Mouse (Mus musculus) bone marrow, adult 2 months (tissue): ENCODE measurements around the gene Fam126a. TPM values are rescaled to one million over a fixed set of nuclear protein-coding genes. Genes with fewer than 3 reads are reported as not detected.

ENCODE experiments used
- H3K27ac ChIP-seq: fragments of 200-500 bp; 2 replicates; pipeline ENCODE4 v1.5.1; 2012; ENCODE audit warnings: low read depth, mild to moderate bottlenecking, control low read depth, inconsistent platforms, low read length; ENCODE audit not compliant: control insufficient read depth, poor library complexity, insufficient read depth
- H3K4me1 ChIP-seq: fragments of 200-500 bp; 2 replicates; pipeline ENCODE4 v1.6.1; 2011; ENCODE audit warnings: low read length; ENCODE audit not compliant: control insufficient read depth, insufficient read depth
- H3K4me3 ChIP-seq: fragments of 200-500 bp; replicated peaks from 2 replicates; pipeline ENCODE3; 2011; ENCODE audit warnings: mild to moderate bottlenecking, low read depth, low read length, control low read depth; ENCODE audit not compliant: control insufficient read depth
- CTCF ChIP-seq: fragments of 200-500 bp; IDR thresholded peaks from 2 replicates; pipeline ENCODE4 v1.5.1; 2011; ENCODE audit warnings: low read length, control low read depth; ENCODE audit not compliant: control insufficient read depth, insufficient read depth
- POLR2A ChIP-seq: fragments of 200-500 bp; IDR thresholded peaks from 2 replicates; pipeline ENCODE4 v1.6.1; 2011; ENCODE audit warnings: low read depth, mild to moderate bottlenecking, control low read depth, low read length, borderline replicate concordance; ENCODE audit not compliant: control insufficient read depth
- WGBS: fragments of 180-500 bp; shearing (Covaris S2); methylation state at CpG from one replicate; pipeline ENCODE4 v1.1.7; 2018; 5-methylcytosine and 5-hydroxymethylcytosine counted together
- polyA plus RNA-seq: library from polyadenylated mRNA; stranded (reverse); fragments of >200 nt; gene quantifications from 2 replicates; pipeline ENCODE4 v1.2.4, GENCODE M21; 2011; ENCODE audit warnings: low replicate concordance; ENCODE audit not compliant: missing spikeins, insufficient read depth, insufficient read length

Gene Fam126a
- polyA plus RNA-seq, 1 experiment, result 66.5 TPM

GRCm38 (mm10) chr5:24060949-24061348, 30.5 kb upstream of the Fam126a start:
- 72% methylated on average over 3 of the region's 3 CpGs for WGBS
- Histone ChIP-seq H3K27ac (no peak overlapping the region), H3K4me3 (no peak overlapping the region), H3K4me1 (no peaks in the 10 kb centered on the region; the same call in 1 of the 2 replicates)
- TF ChIP-seq POLR2A (no peak), CTCF (no peak)

GRCm38 (mm10) chr5:24057592-24057991, 27.1 kb upstream of the Fam126a start:
- Histone ChIP-seq H3K4me3 (no peak overlapping the region), H3K4me1 (no peaks in the 10 kb centered on the region), H3K27ac (no peak overlapping the region)
- 70% methylated on average over 3 of the region's 3 CpGs for WGBS
- TF ChIP-seq POLR2A (no peak), CTCF (peak; percentile 32; the same call in 1 of the 2 replicates)

GRCm38 (mm10) chr5:24056865-24057264, 26.4 kb upstream of the Fam126a start:
- Histone ChIP-seq H3K4me1 (no peaks in the 10 kb centered on the region), H3K4me3 (no peak overlapping the region), H3K27ac (no peak overlapping the region)
- WGBS, result 81% methylated on average over 2 of the region's 2 CpGs
- TF ChIP-seq POLR2A (no peak), CTCF (no peak)

- 76% methylated on average over 3 of the region's 3 CpGs for WGBS
- Histone ChIP-seq H3K27ac (no peak overlapping the region), H3K4me3 (no peak overlapping the region), H3K4me1 (no peaks in the 10 kb centered on the region)
- TF ChIP-seq POLR2A (no peak), CTCF (no peak)
Measured at GRCm38 (mm10) chr5:24054382-24054781, 23.9 kb upstream of the Fam126a start.

GRCm38 (mm10) chr5:24053245-24054190, 23.0 kb upstream of the Fam126a start:
- TF ChIP-seq CTCF (no peak), POLR2A (no peak)
- Histone ChIP-seq H3K4me3 (no peak overlapping the region), H3K4me1 (no peaks in the 10 kb centered on the region), H3K27ac (no peak overlapping the region)
- WGBS, result 24% methylated on average over 9 of the region's 9 CpGs

GRCm38 (mm10) chr5:24051755-24052675, 21.5 kb upstream of the Fam126a start:
- Histone ChIP-seq H3K27ac (no peak overlapping the region), H3K4me3 (no peak overlapping the region), H3K4me1 (no peaks in the 10 kb centered on the region)
- no peak for TF ChIP-seq POLR2A
- TF ChIP-seq CTCF, result no peak
- WGBS, result 63% methylated on average over 16 of the region's 16 CpGs

- WGBS, result 86% methylated on average over 1 of the region's 1 CpGs
- TF ChIP-seq CTCF (no peak), POLR2A (no peak)
- Histone ChIP-seq H3K4me1 (no peaks in the 10 kb centered on the region; the same call in 1 of the 2 replicates), H3K4me3 (no peak overlapping the region), H3K27ac (no peak overlapping the region)
Measured at GRCm38 (mm10) chr5:24047821-24048220, 17.3 kb upstream of the Fam126a start.

GRCm38 (mm10) chr5:24047001-24047400, 16.5 kb upstream of the Fam126a start:
- Histone ChIP-seq H3K4me1 (no peaks in the 10 kb centered on the region; the same call in 1 of the 2 replicates), H3K4me3 (no peak overlapping the region), H3K27ac (no peak overlapping the region)
- TF ChIP-seq POLR2A (no peak), CTCF (no peak)
- WGBS, result 77% methylated on average over 7 of the region's 7 CpGs
